Mouse (Mus musculus) midbrain, embryonic 14.5 days (tissue): ENCODE measurements around the gene Thrsp. TPM values are rescaled to one million over a fixed set of nuclear protein-coding genes. Genes with fewer than 3 reads are reported as not detected.

Source experiments
- ATAC-seq: fragments of 200-750 bp; cut with Nextera tagmentation; 2 replicates; pipeline ENCODE4 v1.8.0; 2017; ENCODE audit warnings: moderate number of reproducible peaks, moderate library complexity; ENCODE audit not compliant: low FRiP score, low TSS enrichment
- DNase-seq: peaks from one replicate; pipeline ENCODE4 v3.0.0-alpha.2; 2015
- H3K27ac ChIP-seq: fragments of 300-500 bp; sonication (generic); replicated peaks from 2 replicates; pipeline ENCODE4 v1.5.1; 2014; ENCODE audit warnings: mild to moderate bottlenecking, low read depth, low read length, moderate library complexity
- H3K27me3 ChIP-seq: fragments of 300-500 bp; sonication (generic); 2 replicates; pipeline ENCODE4 v1.6.1; 2014; ENCODE audit warnings: low read length, control low read depth, mixed read lengths; ENCODE audit not compliant: control insufficient read depth, insufficient read depth
- H3K36me3 ChIP-seq: fragments of 300-500 bp; sonication (generic); 2 replicates; pipeline ENCODE4 v1.6.1; 2014; ENCODE audit warnings: low read length, control low read depth; ENCODE audit not compliant: control insufficient read depth, insufficient read depth
- H3K4me1 ChIP-seq: fragments of 300-500 bp; sonication (generic); 2 replicates; pipeline ENCODE4 v1.6.1; 2014; ENCODE audit warnings: mild to moderate bottlenecking, antibody characterized with exemption, low read length, control low read depth; ENCODE audit not compliant: control insufficient read depth, insufficient read depth
- H3K4me2 ChIP-seq: fragments of 300-500 bp; sonication (generic); 2 replicates; pipeline ENCODE4 v1.6.1; 2014; ENCODE audit warnings: mild to moderate bottlenecking, low read length, moderate library complexity
- H3K4me3 ChIP-seq: fragments of 300-500 bp; sonication (generic); replicated peaks from 2 replicates; pipeline ENCODE4 v1.5.1; 2014; ENCODE audit warnings: low read depth, low read length
- H3K9ac ChIP-seq: fragments of 300-500 bp; sonication (generic); replicated peaks from 2 replicates; pipeline ENCODE4 v1.6.1; 2014; ENCODE audit warnings: mild to moderate bottlenecking, low read length, moderate library complexity
- H3K9me3 ChIP-seq: fragments of 300-500 bp; sonication (generic); 2 replicates; pipeline ENCODE4 v1.6.1; 2016; ENCODE audit warnings: low read length, control low read depth, mixed read lengths; ENCODE audit not compliant: control insufficient read depth
- WGBS: fragments of 180-500 bp; shearing (Covaris S2); extraction: QIAGEN DNeasy Blood & Tissue Kit; methylation state at CpG from one replicate; pipeline ENCODE4 v1.1.7; 2014; 5-methylcytosine and 5-hydroxymethylcytosine counted together
- polyA plus RNA-seq: library from polyadenylated mRNA; unstranded; fragments of >200 nt; fragmentation: Nextera tagmentation; extraction: Ambion mirVana; gene quantifications from 2 replicates; pipeline ENCODE4 v1.2.1, GENCODE M21; 2014

The Thrsp gene
- polyA plus RNA-seq, 1 experiment from 2014 or later, result 1.2 TPM

GRCm38 (mm10) chr7:97411106-97411505 is 6.4 kb downstream of the Thrsp start:
- Histone ChIP-seq H3K4me3 (no peak overlapping the region), H3K36me3 (peaks cover 41% of the 10 kb centered on the region), H3K4me1 (no peaks in the 10 kb centered on the region), H3K27me3 (no peaks in the 10 kb centered on the region), H3K27ac (no peak overlapping the region), H3K9me3 (no peaks in the 10 kb centered on the region), H3K9ac (no peak overlapping the region), H3K4me2 (no peak overlapping the region)
- ATAC-seq (no peak), DNase-seq (no peak)
- 95% methylated on average over 2 of the region's 2 CpGs for WGBS

DNA sequence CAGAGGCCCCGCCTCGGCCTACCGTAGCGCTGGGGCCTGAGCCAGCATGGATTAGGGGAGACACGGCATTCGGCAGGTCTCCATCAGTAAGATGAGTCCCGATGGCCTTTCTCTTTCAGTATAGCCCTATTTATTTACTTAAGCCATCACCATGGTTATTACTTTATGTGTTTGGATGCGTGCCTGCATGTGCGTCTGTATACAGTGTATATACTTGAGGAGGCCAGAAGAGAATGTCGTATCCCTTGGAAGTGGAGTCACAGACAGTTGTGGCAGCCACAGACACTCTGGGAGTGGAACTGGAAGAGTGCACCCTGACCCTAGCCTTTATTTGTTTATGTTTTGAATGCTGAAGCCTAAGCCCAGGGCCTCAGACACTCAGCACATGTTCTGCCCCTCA is 10.4 kb downstream of the Thrsp start:
- 86% methylated on average over 10 of the region's 10 CpGs for WGBS
- Histone ChIP-seq H3K27me3 (no peaks in the 10 kb centered on the region), H3K4me1 (no peaks in the 10 kb centered on the region), H3K4me3 (no peak overlapping the region), H3K36me3 (peaks cover 41% of the 10 kb centered on the region), H3K9me3 (no peaks in the 10 kb centered on the region), H3K9ac (no peak overlapping the region), H3K4me2 (no peak overlapping the region), H3K27ac (no peak overlapping the region)
- ATAC-seq (no peak), DNase-seq (no peak)

DNA sequence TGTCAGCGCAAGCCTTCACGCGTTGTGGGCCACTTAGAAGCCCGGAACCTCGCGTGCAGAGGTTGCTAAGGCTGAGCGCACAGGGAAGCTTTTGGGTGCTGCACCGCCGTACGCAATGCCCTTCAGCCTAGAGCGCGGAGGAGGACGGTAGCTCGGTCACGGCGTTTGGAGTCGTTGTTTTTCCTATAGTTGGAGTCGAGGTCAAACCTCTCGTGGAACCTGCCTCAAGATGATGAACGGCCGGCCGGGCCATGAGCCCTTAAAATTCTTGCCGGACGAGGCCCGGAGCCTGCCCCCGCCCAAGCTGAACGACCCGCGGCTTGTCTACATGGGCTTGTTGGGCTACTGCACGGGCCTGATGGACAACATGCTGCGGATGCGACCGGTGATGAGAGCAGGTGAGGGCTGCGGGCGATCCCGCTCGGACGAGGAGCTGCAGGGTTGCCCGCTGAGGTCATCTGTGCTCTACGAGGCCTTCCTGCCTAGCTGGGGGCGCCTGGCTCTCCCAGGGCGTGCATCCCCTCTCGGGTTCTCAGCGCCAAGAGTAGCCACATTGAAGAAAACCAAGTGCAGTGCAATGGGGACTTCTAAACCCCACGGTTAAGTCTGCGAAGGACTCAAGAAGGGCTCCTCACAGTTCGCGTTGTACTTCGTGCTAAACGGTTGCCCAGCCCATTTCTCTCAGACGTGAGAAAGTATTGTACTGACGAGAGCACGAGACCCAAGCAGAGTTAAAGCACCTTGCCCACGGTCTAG is 17.4 kb downstream of the Thrsp start, which contains the start of gene Ndufc2:
Gene Ndufc2 (plus strand): TSS at position 44 of the 756 bp plus-strand sequence.
- ATAC-seq, result peak; percentile 93

GRCm38 (mm10) chr7:97398943-97399342 is 18.6 kb downstream of the Thrsp start:
- ATAC-seq, result no peak
- 84% methylated on average over 6 of the region's 6 CpGs for WGBS

More for the DNA sequence above, 17.4 kb downstream of the Thrsp start, which contains the start of gene Ndufc2:
- Histone ChIP-seq H3K4me1 (peaks cover 13% of the 10 kb centered on the region; the same call in 1 of the 2 replicates), H3K36me3 (no peaks in the 10 kb centered on the region), H3K4me3 (peak within 1 kb of the TSS; percentile 96), H3K27ac (peak within 1 kb of the TSS; percentile 78), H3K9ac (peak within 1 kb of the TSS; percentile 96), H3K9me3 (no peaks in the 10 kb centered on the region), H3K27me3 (no peaks in the 10 kb centered on the region), H3K4me2 (peak within 1 kb of the TSS; percentile 78)
- peak; percentile 94 for DNase-seq
- under 1% methylated on average over 54 of the region's 54 CpGs for WGBS

GRCm38 (mm10) chr7:97394375-97394774 is 23.2 kb downstream of the Thrsp start:
- no peak for ATAC-seq
- Histone ChIP-seq H3K36me3 (peaks cover 16% of the 10 kb centered on the region), H3K4me3 (no peak overlapping the region), H3K9ac (no peak overlapping the region), H3K27me3 (no peaks in the 10 kb centered on the region), H3K4me1 (no peaks in the 10 kb centered on the region), H3K4me2 (no peak overlapping the region), H3K9me3 (no peaks in the 10 kb centered on the region), H3K27ac (no peak overlapping the region)
- 80% methylated on average over 2 of the region's 2 CpGs for WGBS
- DNase-seq, result no peak

More at GRCm38 (mm10) chr7:97398943-97399342, 18.6 kb downstream of the Thrsp start:
- H3K36me3 ChIP-seq, result no peaks in the 10 kb centered on the region
- no peak overlapping the region for H3K27ac ChIP-seq
- no peaks in the 10 kb centered on the region for H3K27me3 ChIP-seq
- H3K4me1 ChIP-seq, result peaks cover 13% of the 10 kb centered on the region; the same call in 1 of the 2 replicates
- no peak overlapping the region for H3K9ac ChIP-seq
- H3K4me2 ChIP-seq, result no peak overlapping the region
- no peaks in the 10 kb centered on the region for H3K9me3 ChIP-seq
- no peak for DNase-seq
- no peak overlapping the region for H3K4me3 ChIP-seq

DNA sequence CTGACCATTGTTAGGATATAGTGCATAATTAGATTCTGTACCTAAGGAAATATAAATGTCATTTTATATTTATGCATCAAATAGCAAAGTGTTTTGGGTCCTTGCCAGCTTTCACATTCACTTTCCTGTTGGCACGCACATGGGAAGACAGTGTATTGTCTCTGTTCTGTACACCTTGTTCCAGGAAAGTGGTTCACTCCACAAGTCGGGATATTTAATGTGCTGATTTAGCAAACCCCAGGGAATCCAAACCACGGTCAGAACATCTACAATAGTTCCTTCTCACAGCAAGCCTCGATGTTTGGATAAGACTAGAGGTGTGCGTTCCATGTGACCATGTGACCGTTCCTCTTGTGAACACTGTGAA is 25.5 kb downstream of the Thrsp start:
- no peak overlapping the region for H3K27ac ChIP-seq

GRCm38 (mm10) chr7:97391293-97392078 is 26.0 kb downstream of the Thrsp start:
- Histone ChIP-seq H3K9me3 (no peaks in the 10 kb centered on the region), H3K4me2 (no peak overlapping the region), H3K36me3 (peaks cover 37% of the 10 kb centered on the region), H3K4me3 (no peak overlapping the region), H3K27ac (no peak overlapping the region), H3K4me1 (no peaks in the 10 kb centered on the region), H3K27me3 (no peaks in the 10 kb centered on the region), H3K9ac (no peak overlapping the region)
- ATAC-seq (0 out of 2 replicates have a peak, but pooled peaks have one; percentile 60), DNase-seq (peak; percentile 67)
- 75% methylated on average over 13 of the region's 13 CpGs for WGBS

More for the DNA sequence above, 25.5 kb downstream of the Thrsp start:
- Histone ChIP-seq H3K4me1 (no peaks in the 10 kb centered on the region), H3K9me3 (no peaks in the 10 kb centered on the region), H3K36me3 (peaks cover 32% of the 10 kb centered on the region), H3K27me3 (no peaks in the 10 kb centered on the region), H3K9ac (no peak overlapping the region), H3K4me2 (no peak overlapping the region), H3K4me3 (no peak overlapping the region)
- DNase-seq (peak; percentile 15), ATAC-seq (no peak; the same call in 1 of the 2 replicates)
- 81% methylated on average over 6 of the region's 6 CpGs for WGBS

GRCm38 (mm10) chr7:97388541-97388940 is 29.0 kb downstream of the Thrsp start:
- Histone ChIP-seq H3K27ac (no peak overlapping the region), H3K4me2 (no peak overlapping the region), H3K27me3 (no peaks in the 10 kb centered on the region), H3K4me3 (no peak overlapping the region), H3K9me3 (no peaks in the 10 kb centered on the region), H3K9ac (no peak overlapping the region), H3K4me1 (no peaks in the 10 kb centered on the region), H3K36me3 (peaks cover 64% of the 10 kb centered on the region)
- ATAC-seq (no peak), DNase-seq (no peak)
- WGBS, result 96% methylated on average over 4 of the region's 4 CpGs
